Comparison of ENCODE assay signal across 32 mouse cellular contexts in the genomic region with DNA sequence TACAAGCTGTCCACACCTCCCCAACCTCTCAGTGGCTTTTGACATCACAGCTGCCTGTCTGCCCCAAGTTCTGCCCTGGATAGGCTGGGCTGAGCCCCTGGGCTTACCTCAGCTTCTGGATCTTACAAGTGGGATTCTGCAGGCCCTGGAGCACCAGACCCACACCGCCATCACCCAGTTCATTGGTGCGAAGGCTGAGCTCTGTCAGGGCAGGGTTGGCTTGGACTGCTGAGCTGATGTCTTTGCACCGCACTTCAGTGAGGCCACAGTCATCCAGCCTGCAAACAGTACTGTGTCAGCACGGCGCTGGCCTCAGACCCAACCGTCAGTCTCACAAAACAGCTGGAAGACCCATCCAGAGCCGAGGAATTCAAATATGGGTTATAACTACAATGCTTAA. TPM values are rescaled to one million over a fixed set of nuclear protein-coding genes. Genes with fewer than 3 reads are reported as not detected.
DNase-seq lines count a peak whose midpoint lies in the region; ATAC-seq and TF ChIP-seq lines count a peak whose summit lies in the region.
"Had no signal": no experiment of that assay in that cellular context is flagged by ENCODE, and none has a peak within 500 bp of the region (broad histone marks: within the 10 kb centered on the region; RNA-seq: fewer than 3 reads in every experiment).

No protein-coding gene starts in this region.

- 0 out of 2 replicates have a peak overlapping the region, but pooled peaks have one; percentile 5 for H3K9ac ChIP-seq in heart, embryonic 11.5 days (ENCODE audit: low read depth, low read length)
- no peak overlapping the region for H3K9ac ChIP-seq in liver, postnatal 0 days (replicated peaks)
- peak overlapping the region; percentile 49 for H3K9ac ChIP-seq in stomach, embryonic 16.5 days (ENCODE audit: low read length)
- H3K9ac ChIP-seq: embryonic facial prominence, embryonic 13.5 days; neural tube, embryonic 12.5 days had no signal

- H3K4me1 ChIP-seq in heart, embryonic 11.5 days (ENCODE audit: control insufficient read depth, insufficient read depth, low read length): peaks cover 8% of the 10 kb centered on the region; the same call in 1 of the 2 replicates
- peaks cover 23% of the 10 kb centered on the region for H3K4me1 ChIP-seq in liver, postnatal 0 days (ENCODE audit: insufficient read depth)
- peaks cover 20% of the 10 kb centered on the region for H3K4me1 ChIP-seq in embryonic fibroblast, embryonic 13.5 days (ENCODE audit: control insufficient read depth, insufficient read depth, low read length)
- peaks cover 24% of the 10 kb centered on the region for H3K4me1 ChIP-seq in stomach, embryonic 16.5 days (ENCODE audit: control insufficient read depth, insufficient read depth, low read length)

- 86% methylated on average over 7 of the region's 7 CpGs for WGBS in heart, embryonic 11.5 days (ENCODE audit: insufficient replicate concordance)
- WGBS in liver, postnatal 0 days (ENCODE audit: insufficient replicate concordance): 92% methylated on average over 7 of the region's 7 CpGs
- WGBS in stomach, embryonic 16.5 days: 87% methylated on average over 7 of the region's 7 CpGs

- no peak for TF ChIP-seq POLR2A in embryonic fibroblast, embryonic 13.5 days (IDR thresholded peaks at IDR 0.05; ENCODE audit: low read depth, low read length)

- no peaks in the 10 kb centered on the region for H3K27me3 ChIP-seq in heart, embryonic 11.5 days (ENCODE audit: control insufficient read depth, insufficient read depth, low read length)
- H3K27me3 ChIP-seq in liver, postnatal 0 days (ENCODE audit: insufficient read depth, low read length): no peaks in the 10 kb centered on the region
- H3K27me3 ChIP-seq in stomach, embryonic 16.5 days (ENCODE audit: control insufficient read depth, insufficient read depth, low read length): no peaks in the 10 kb centered on the region
- H3K27me3 ChIP-seq: embryonic facial prominence, embryonic 13.5 days; neural tube, embryonic 12.5 days had no signal

- no peak overlapping the region for H3K4me3 ChIP-seq in heart, embryonic 11.5 days (ENCODE audit: low read depth, low read length)
- H3K4me3 ChIP-seq in liver, postnatal 0 days (ENCODE audit: low read depth, low read length): no peak overlapping the region
- H3K4me3 ChIP-seq in embryonic fibroblast, embryonic 13.5 days (ENCODE audit: insufficient read depth, low read length): no peak overlapping the region
- H3K4me3 ChIP-seq in stomach, embryonic 16.5 days (replicated peaks; ENCODE audit: low read length): no peak overlapping the region
- H3K4me3 ChIP-seq: embryonic facial prominence, embryonic 13.5 days; erythroblast, embryonic 14.5 days; hindbrain, embryonic 10.5 days; neural tube, embryonic 12.5 days had no signal

- no peak for TF ChIP-seq EP300 in liver, postnatal 0 days (IDR thresholded peaks at IDR 0.05; ENCODE audit: low read depth)

- no peak for ATAC-seq in heart, embryonic 11.5 days (replicated peaks; ENCODE audit: insufficient number of reproducible peaks, low FRiP score, low TSS enrichment)
- ATAC-seq in liver, postnatal 0 days: no peak
- ATAC-seq in stomach, embryonic 16.5 days (ENCODE audit: insufficient read depth, low FRiP score): no peak
- ATAC-seq: activated CD4-positive, CD25-positive, alpha-beta regulatory T cell, adult 4 months; forebrain, embryonic 16.5 days; hindbrain, embryonic 16.5 days; midbrain, embryonic 16.5 days had no signal

- TF ChIP-seq CTCF in liver, postnatal 0 days (IDR thresholded peaks at IDR 0.05; ENCODE audit: low read depth): no peak
- no peak for TF ChIP-seq CTCF in embryonic fibroblast, embryonic 13.5 days (IDR thresholded peaks at IDR 0.05; ENCODE audit: borderline replicate concordance, insufficient read depth, low read length)

- H3K27ac ChIP-seq in heart, embryonic 11.5 days (ENCODE audit: low read depth, low read length): 0 out of 2 replicates have a peak overlapping the region, but pooled peaks have one; percentile 6
- no peak overlapping the region for H3K27ac ChIP-seq in liver, postnatal 0 days (ENCODE audit: low read depth)
- peak overlapping the region; percentile 49 for H3K27ac ChIP-seq in embryonic fibroblast, embryonic 13.5 days (ENCODE audit: insufficient read depth, low read length)
- H3K27ac ChIP-seq in stomach, embryonic 16.5 days (ENCODE audit: low read length): peak overlapping the region; percentile 83
- H3K27ac ChIP-seq: embryonic facial prominence, embryonic 13.5 days; hindbrain, embryonic 10.5 days; neural tube, embryonic 12.5 days had no signal

- no peak for DNase-seq in heart, postnatal 4 days
- peak; percentile 13 for DNase-seq in liver, postnatal 0 days
- DNase-seq in liver: no peak
- DNase-seq in cerebellum, postnatal 14 days: no peak
- no peak for DNase-seq in cerebellum, postnatal 36 days
- DNase-seq: cerebellum, adult 9-10 months; gastrocnemius, postnatal 10 days; kidney, adult 9 months; kidney, postnatal 14 days; lung, postnatal 10 days; spleen, adult 18-20 months; thymus, postnatal 4 days had no signal

- H3K9me3 ChIP-seq in heart, embryonic 11.5 days (replicated peaks; ENCODE audit: control insufficient read depth, low read length): no peaks in the 10 kb centered on the region
- H3K9me3 ChIP-seq in liver, postnatal 0 days (ENCODE audit: low read length): no peaks in the 10 kb centered on the region
- no peaks in the 10 kb centered on the region for H3K9me3 ChIP-seq in stomach, embryonic 16.5 days (replicated peaks; ENCODE audit: control insufficient read depth, low read length)
- H3K9me3 ChIP-seq: embryonic facial prominence, embryonic 13.5 days; hindbrain, embryonic 10.5 days; neural tube, embryonic 12.5 days had no signal

- peaks cover 24% of the 10 kb centered on the region for H3K36me3 ChIP-seq in heart, embryonic 11.5 days (ENCODE audit: control insufficient read depth, insufficient read depth, low read length)
- peaks cover 56% of the 10 kb centered on the region for H3K36me3 ChIP-seq in liver, postnatal 0 days (replicated peaks; ENCODE audit: insufficient read depth, low read length)
- H3K36me3 ChIP-seq in stomach, embryonic 16.5 days (ENCODE audit: control insufficient read depth, insufficient read depth, low read length): peaks cover 30% of the 10 kb centered on the region

- H3K4me2 ChIP-seq in heart, embryonic 11.5 days: no peak overlapping the region
- no peak overlapping the region for H3K4me2 ChIP-seq in liver, postnatal 0 days (ENCODE audit: low read depth, low read length)
- no peak overlapping the region for H3K4me2 ChIP-seq in stomach, embryonic 16.5 days (ENCODE audit: low read depth, low read length)
- H3K4me2 ChIP-seq: embryonic facial prominence, embryonic 13.5 days; midbrain, embryonic 11.5 days; neural tube, embryonic 12.5 days had no signal

RNA-seq across cellular contexts. Expression of gene Rnh1, which starts 8.3 kb away (rescaled TPM):
- 95.3 and 103 TPM in 2 replicates for polyA plus RNA-seq in heart, embryonic 11.5 days (2014; fragmentation: Nextera tagmentation; extraction: Ambion mirVana)
- 10 to 100 TPM; 73.9 to 84.0 TPM for total RNA-seq in heart, postnatal 4 days (2021)
- 55.2 and 55.7 TPM in 2 replicates for polyA plus RNA-seq in liver, postnatal 0 days (2015; fragmentation: Nextera tagmentation; extraction: Ambion mirVana)
- polyA plus RNA-seq in embryonic fibroblast, embryonic 13.5 days (2011; ENCODE audit: insufficient read length, low read depth, missing spikeins): 108 and 119 TPM in 2 replicates
- polyA plus RNA-seq in stomach, embryonic 16.5 days (2015; fragmentation: Nextera tagmentation; extraction: Ambion mirVana): 240 and 265 TPM in 2 replicates

RNA-seq across cellular contexts. Expression of gene Hras, which starts 29.4 kb away (rescaled TPM):
- 73.1 and 80.9 TPM in 2 replicates for polyA plus RNA-seq in heart, embryonic 11.5 days (2014; fragmentation: Nextera tagmentation; extraction: Ambion mirVana)
- total RNA-seq in heart, postnatal 4 days (2021): 100 to 1,000 TPM; 105 to 119 TPM
- polyA plus RNA-seq in liver, postnatal 0 days (2015; fragmentation: Nextera tagmentation; extraction: Ambion mirVana): 44.0 and 46.2 TPM in 2 replicates
- polyA plus RNA-seq in embryonic fibroblast, embryonic 13.5 days (2011; ENCODE audit: insufficient read length, low read depth, missing spikeins): 54.0 and 62.7 TPM in 2 replicates
- 45.1 and 48.0 TPM in 2 replicates for polyA plus RNA-seq in stomach, embryonic 16.5 days (2015; fragmentation: Nextera tagmentation; extraction: Ambion mirVana)

RNA-seq across cellular contexts. Expression of gene Lrrc56, which starts 29.6 kb away (rescaled TPM):
- polyA plus RNA-seq in heart, embryonic 11.5 days (2014; fragmentation: Nextera tagmentation; extraction: Ambion mirVana): 1.6 TPM in 2 replicates
- total RNA-seq in heart, postnatal 4 days (2021): 1 to 10 TPM; 4.3 to 4.5 TPM
- polyA plus RNA-seq in liver, postnatal 0 days (2015; fragmentation: Nextera tagmentation; extraction: Ambion mirVana): 2.0 and 2.2 TPM in 2 replicates
- 1.9 and 2.4 TPM in 2 replicates for polyA plus RNA-seq in embryonic fibroblast, embryonic 13.5 days (2011; ENCODE audit: insufficient read length, low read depth, missing spikeins)
- polyA plus RNA-seq in stomach, embryonic 16.5 days (2015; fragmentation: Nextera tagmentation; extraction: Ambion mirVana): 7.1 TPM in 2 replicates

RNA-seq across cellular contexts. Expression of gene Ptdss2, which starts 42.2 kb away (rescaled TPM):
- polyA plus RNA-seq in heart, embryonic 11.5 days (2014; fragmentation: Nextera tagmentation; extraction: Ambion mirVana): 65.0 and 71.2 TPM in 2 replicates
- total RNA-seq in heart, postnatal 4 days (2021): 10 to 100 TPM; 40.2 to 42.5 TPM
- polyA plus RNA-seq in liver, postnatal 0 days (2015; fragmentation: Nextera tagmentation; extraction: Ambion mirVana): 57.9 and 71.0 TPM in 2 replicates
- polyA plus RNA-seq in embryonic fibroblast, embryonic 13.5 days (2011; ENCODE audit: insufficient read length, low read depth, missing spikeins): 27.0 and 28.3 TPM in 2 replicates
- polyA plus RNA-seq in stomach, embryonic 16.5 days (2015; fragmentation: Nextera tagmentation; extraction: Ambion mirVana): 56.0 and 59.4 TPM in 2 replicates

RNA-seq across cellular contexts. Expression of gene Ano9, which starts 46.8 kb away (rescaled TPM):
- 0.31 TPM in 1 of 2 replicates, not detected in the other for polyA plus RNA-seq in heart, embryonic 11.5 days (2014; fragmentation: Nextera tagmentation; extraction: Ambion mirVana)
- under 1 TPM in 1 of 2 experiments, not detected in 1; 0.20 TPM for total RNA-seq in heart, postnatal 4 days (2021)
- 1.4 and 1.8 TPM in 2 replicates for polyA plus RNA-seq in liver, postnatal 0 days (2015; fragmentation: Nextera tagmentation; extraction: Ambion mirVana)
- polyA plus RNA-seq in embryonic fibroblast, embryonic 13.5 days (2011; ENCODE audit: insufficient read length, low read depth, missing spikeins): not detected in 2 replicates
- 22.5 and 26.2 TPM in 2 replicates for polyA plus RNA-seq in stomach, embryonic 16.5 days (2015; fragmentation: Nextera tagmentation; extraction: Ambion mirVana)
- total RNA-seq: common myeloid progenitor, adult 5-6 weeks; gastrocnemius, postnatal 10 days; granulocyte monocyte progenitor cell, adult 5-6 weeks; layer of hippocampus, adult 18-20 months; layer of hippocampus, postnatal 10 days; left cerebral cortex, adult 18-20 months; left cerebral cortex, postnatal 14 days; liver, adult 2 months; megakaryocyte progenitor cell, adult 5-6 weeks had no signal
- polyA plus RNA-seq: activated CD4-positive, CD25-positive, alpha-beta regulatory T cell, adult 4 months; erythroblast, embryonic 14.5 days; neural tube, embryonic 12.5 days had no signal
